Mouse (Mus musculus): ENCODE results near the gene Mtln. TPM values are rescaled to one million over a fixed set of nuclear protein-coding genes. Genes with fewer than 3 reads are reported as not detected.

Mtln gene
- polyA plus RNA-seq, 1 experiment from 2014 or later, result 44.1 TPM

- WGBS, result 87% methylated on average over 5 of the region's 5 CpGs
- 0 out of 2 replicates have a peak, but pooled peaks cover 3% of the 10 kb centered on the region for H3K4me1 ChIP-seq (replicated peaks)
- no peak overlapping the region for H3K27ac ChIP-seq (replicated peaks)
- H3K36me3 ChIP-seq, result no peaks in the 10 kb centered on the region
- no peak overlapping the region for H3K4me3 ChIP-seq
- H3K27me3 ChIP-seq, result no peaks in the 10 kb centered on the region
- ATAC-seq (ENCODE audit: low FRiP score, low read depth), result no peak
- H3K4me2 ChIP-seq, result no peak overlapping the region
- no peaks in the 10 kb centered on the region for H3K9me3 ChIP-seq
- no peak overlapping the region for H3K9ac ChIP-seq
Measured at GRCm38 (mm10) chr2:127778451-127778850, 13.8 kb downstream of the Mtln start.

GRCm38 (mm10) chr2:127775013-127775412 is 17.3 kb downstream of the Mtln start:
- Histone ChIP-seq H3K9me3 (no peaks in the 10 kb centered on the region), H3K4me2 (no peak overlapping the region), H3K9ac (no peak overlapping the region), H3K27me3 (no peaks in the 10 kb centered on the region), H3K4me3 (no peak overlapping the region), H3K36me3 (peaks cover 6% of the 10 kb centered on the region; the same call in 1 of the 2 replicates), H3K27ac (replicated peaks) (no peak overlapping the region), H3K4me1 (replicated peaks) (0 out of 2 replicates have a peak, but pooled peaks cover 3% of the 10 kb centered on the region)
- WGBS, result 67% methylated on average over 3 of the region's 3 CpGs
- no peak for ATAC-seq (ENCODE audit: low FRiP score, low read depth)

GRCm38 (mm10) chr2:127774578-127774941 is 17.7 kb downstream of the Mtln start:
- H3K4me3 ChIP-seq, result no peak overlapping the region
- no peak for ATAC-seq (ENCODE audit: low FRiP score, low read depth)
- WGBS, result 15% methylated on average over 1 of the region's 1 CpGs

GRCm38 (mm10) chr2:127773938-127774577 is 18.2 kb downstream of the Mtln start:
- Histone ChIP-seq H3K36me3 (peaks cover 6% of the 10 kb centered on the region; the same call in 1 of the 2 replicates), H3K27me3 (no peaks in the 10 kb centered on the region), H3K27ac (replicated peaks) (peak overlapping the region; percentile 42; the same call in 1 of the 2 replicates), H3K4me2 (0 out of 2 replicates have a peak overlapping the region, but pooled peaks have one; percentile 17), H3K4me3 (no peak overlapping the region), H3K9me3 (no peaks in the 10 kb centered on the region), H3K9ac (no peak overlapping the region), H3K4me1 (replicated peaks) (0 out of 2 replicates have a peak, but pooled peaks cover 3% of the 10 kb centered on the region)
- peak; percentile 42; the same call in 1 of the 2 replicates for ATAC-seq (ENCODE audit: low FRiP score, low read depth)
- 48% methylated on average over 15 of the region's 15 CpGs for WGBS

More at GRCm38 (mm10) chr2:127774578-127774941, 17.7 kb downstream of the Mtln start:
- Histone ChIP-seq H3K36me3 (peaks cover 6% of the 10 kb centered on the region; the same call in 1 of the 2 replicates), H3K4me1 (replicated peaks) (0 out of 2 replicates have a peak, but pooled peaks cover 3% of the 10 kb centered on the region), H3K27me3 (no peaks in the 10 kb centered on the region), H3K9ac (no peak overlapping the region), H3K4me2 (no peak overlapping the region), H3K9me3 (no peaks in the 10 kb centered on the region), H3K27ac (replicated peaks) (no peak overlapping the region)

- Histone ChIP-seq H3K4me2 (no peak overlapping the region), H3K9me3 (no peaks in the 10 kb centered on the region), H3K27ac (replicated peaks) (no peak overlapping the region), H3K27me3 (no peaks in the 10 kb centered on the region), H3K4me3 (no peak overlapping the region), H3K4me1 (replicated peaks) (0 out of 2 replicates have a peak, but pooled peaks cover 6% of the 10 kb centered on the region), H3K36me3 (peaks cover 13% of the 10 kb centered on the region), H3K9ac (no peak overlapping the region)
- 96% methylated on average over 5 of the region's 5 CpGs for WGBS
- ATAC-seq (ENCODE audit: low FRiP score, low read depth), result no peak
Measured at GRCm38 (mm10) chr2:127761587-127761986, 30.7 kb downstream of the Mtln start.

- H3K4me1 ChIP-seq (replicated peaks), result 0 out of 2 replicates have a peak, but pooled peaks cover 6% of the 10 kb centered on the region
- ATAC-seq (ENCODE audit: low FRiP score, low read depth), result no peak
- no peak overlapping the region for H3K4me2 ChIP-seq
- H3K36me3 ChIP-seq, result peaks cover 13% of the 10 kb centered on the region
- no peak overlapping the region for H3K27ac ChIP-seq (replicated peaks)
- no peaks in the 10 kb centered on the region for H3K9me3 ChIP-seq
- H3K27me3 ChIP-seq, result no peaks in the 10 kb centered on the region
- no peak overlapping the region for H3K9ac ChIP-seq
- no peak overlapping the region for H3K4me3 ChIP-seq
- WGBS, result 78% methylated on average over 10 of the region's 10 CpGs
Measured at GRCm38 (mm10) chr2:127760429-127761000, 31.8 kb downstream of the Mtln start.

- 92% methylated on average over 6 of the region's 6 CpGs for WGBS
- no peak overlapping the region for H3K9ac ChIP-seq
Measured at GRCm38 (mm10) chr2:127760014-127760413, 32.3 kb downstream of the Mtln start.

GRCm38 (mm10) chr2:127759157-127759880 is 33.0 kb downstream of the Mtln start:
- H3K27ac ChIP-seq (replicated peaks), result no peak overlapping the region
- H3K4me1 ChIP-seq (replicated peaks), result 0 out of 2 replicates have a peak, but pooled peaks cover 6% of the 10 kb centered on the region
- ATAC-seq (ENCODE audit: low FRiP score, low read depth), result no peak
- H3K4me2 ChIP-seq, result no peak overlapping the region
- 95% methylated on average over 5 of the region's 5 CpGs for WGBS
- H3K4me3 ChIP-seq, result no peak overlapping the region
- H3K36me3 ChIP-seq, result peaks cover 13% of the 10 kb centered on the region
- no peak overlapping the region for H3K9ac ChIP-seq
- H3K27me3 ChIP-seq, result no peaks in the 10 kb centered on the region
- H3K9me3 ChIP-seq, result no peaks in the 10 kb centered on the region

More at GRCm38 (mm10) chr2:127760014-127760413, 32.3 kb downstream of the Mtln start:
- Histone ChIP-seq H3K4me1 (replicated peaks) (0 out of 2 replicates have a peak, but pooled peaks cover 6% of the 10 kb centered on the region), H3K4me2 (no peak overlapping the region), H3K4me3 (no peak overlapping the region), H3K27ac (replicated peaks) (no peak overlapping the region), H3K36me3 (peaks cover 13% of the 10 kb centered on the region), H3K9me3 (no peaks in the 10 kb centered on the region), H3K27me3 (no peaks in the 10 kb centered on the region)
- no peak for ATAC-seq (ENCODE audit: low FRiP score, low read depth)

- Histone ChIP-seq H3K36me3 (peaks cover 10% of the 10 kb centered on the region; the same call in 1 of the 2 replicates), H3K27me3 (no peaks in the 10 kb centered on the region), H3K4me1 (replicated peaks) (0 out of 2 replicates have a peak, but pooled peaks cover 6% of the 10 kb centered on the region), H3K4me3 (no peak overlapping the region), H3K27ac (replicated peaks) (no peak overlapping the region), H3K4me2 (no peak overlapping the region), H3K9ac (no peak overlapping the region), H3K9me3 (no peaks in the 10 kb centered on the region)
- 31% methylated on average over 8 of the region's 8 CpGs for WGBS
- ATAC-seq (ENCODE audit: low FRiP score, low read depth), result peak; percentile 61; the same call in 1 of the 2 replicates
Measured at GRCm38 (mm10) chr2:127757171-127757570, 35.1 kb downstream of the Mtln start.

GRCm38 (mm10) chr2:127754113-127754512 is 38.2 kb downstream of the Mtln start:
- Histone ChIP-seq H3K4me3 (no peak overlapping the region), H3K9ac (no peak overlapping the region), H3K9me3 (no peaks in the 10 kb centered on the region), H3K4me1 (replicated peaks) (0 out of 2 replicates have a peak, but pooled peaks cover 6% of the 10 kb centered on the region), H3K4me2 (no peak overlapping the region), H3K27ac (replicated peaks) (no peak overlapping the region), H3K27me3 (no peaks in the 10 kb centered on the region), H3K36me3 (0 out of 2 replicates have a peak, but pooled peaks cover 3% of the 10 kb centered on the region)
- WGBS, result 90% methylated on average over 4 of the region's 4 CpGs
- no peak for ATAC-seq (ENCODE audit: low FRiP score, low read depth)

GRCm38 (mm10) chr2:127751849-127752610 is 40.3 kb downstream of the Mtln start:
- H3K9ac ChIP-seq, result no peak overlapping the region
- ATAC-seq (ENCODE audit: low FRiP score, low read depth), result no peak
- 77% methylated on average over 11 of the region's 11 CpGs for WGBS

More at GRCm38 (mm10) chr2:127751849-127752610, 40.3 kb downstream of the Mtln start:
- no peaks in the 10 kb centered on the region for H3K27me3 ChIP-seq
- H3K36me3 ChIP-seq, result 0 out of 2 replicates have a peak, but pooled peaks cover 3% of the 10 kb centered on the region
- no peaks in the 10 kb centered on the region for H3K4me1 ChIP-seq (replicated peaks)
- H3K9me3 ChIP-seq, result no peaks in the 10 kb centered on the region
- no peak overlapping the region for H3K27ac ChIP-seq (replicated peaks)
- H3K4me3 ChIP-seq, result no peak overlapping the region
- no peak overlapping the region for H3K4me2 ChIP-seq

Data from hindbrain, embryonic 15.5 days (tissue).